ENCODE assay signal across 8 mouse cellular contexts in genomic region chr8:120298601-120299532, GRCm38 (mm10).
DNase-seq lines count a peak whose midpoint lies in the region; ATAC-seq lines count a peak whose summit lies in the region.

No protein-coding gene starts in this region.

- 0 out of 2 replicates have a peak overlapping the region, but pooled peaks have one; percentile 14 for H3K4me2 ChIP-seq in kidney, embryonic 15.5 days
- peak overlapping the region; percentile 9; the same call in 1 of the 2 replicates for H3K4me2 ChIP-seq in hindbrain, embryonic 15.5 days

- no peaks in the 10 kb centered on the region for H3K27me3 ChIP-seq in kidney, embryonic 15.5 days
- no peaks in the 10 kb centered on the region; the same call in 1 of the 2 replicates for H3K27me3 ChIP-seq in hindbrain, embryonic 15.5 days

- H3K9me3 ChIP-seq in kidney, embryonic 15.5 days (replicated peaks) = no peaks in the 10 kb centered on the region
- no peaks in the 10 kb centered on the region for H3K9me3 ChIP-seq in hindbrain, embryonic 15.5 days

- ATAC-seq in kidney, embryonic 15.5 days (replicated peaks; ENCODE audit: low FRiP score) = no peak
- ATAC-seq in hindbrain, embryonic 15.5 days (ENCODE audit: low FRiP score, low read depth) = peak; percentile 28; the same call in 1 of the 2 replicates

- H3K4me3 ChIP-seq in kidney, embryonic 15.5 days (replicated peaks) = no peak overlapping the region
- no peak overlapping the region for H3K4me3 ChIP-seq in hindbrain, embryonic 15.5 days

- H3K36me3 ChIP-seq in kidney, embryonic 15.5 days = no peaks in the 10 kb centered on the region
- no peaks in the 10 kb centered on the region for H3K36me3 ChIP-seq in hindbrain, embryonic 15.5 days

- DNase-seq in kidney, postnatal 14 days = no peak
- peak; percentile 91 for DNase-seq in embryo, embryonic 11 days
- DNase-seq in neural tube, embryonic 10.5 days (ENCODE audit: extremely low spot score, low spot score) = peak; percentile 84
- DNase-seq in urinary bladder, postnatal 14 days (ENCODE audit: low spot score) = no peak
- DNase-seq in testis, postnatal 14 days (ENCODE audit: low spot score) = no peak
- no peak for DNase-seq in right cerebral cortex, postnatal 10 days (ENCODE audit: low spot score in 2 of 2)

- peaks cover 67% of the 10 kb centered on the region for H3K4me1 ChIP-seq in kidney, embryonic 15.5 days
- peaks cover 75% of the 10 kb centered on the region for H3K4me1 ChIP-seq in hindbrain, embryonic 15.5 days (replicated peaks)

- H3K9ac ChIP-seq in kidney, embryonic 15.5 days = no peak overlapping the region
- 0 out of 2 replicates have a peak overlapping the region, but pooled peaks have one; percentile 16 for H3K9ac ChIP-seq in hindbrain, embryonic 15.5 days

- 50% methylated on average over 22 of the region's 22 CpGs for WGBS in kidney, embryonic 15.5 days
- WGBS in hindbrain, embryonic 15.5 days = 22% methylated on average over 22 of the region's 22 CpGs

- peak overlapping the region; percentile 75 for H3K27ac ChIP-seq in kidney, embryonic 15.5 days
- peak overlapping the region; percentile 71 for H3K27ac ChIP-seq in hindbrain, embryonic 15.5 days (replicated peaks)

Comparison
In these comparisons a context has a peak if more than half of its experiments do, and no peak if none do; other contexts are left out.
1. DNase-seq: peak in embryo, embryonic 11 days (single experiment) and neural tube, embryonic 10.5 days (single experiment); none in kidney, postnatal 14 days (single experiment), urinary bladder, postnatal 14 days (single experiment), testis, postnatal 14 days (single experiment) and right cerebral cortex, postnatal 10 days (0 of 2).